Mouse (Mus musculus): Measurements from ENCODE around the gene 4930564D02Rik. TPM values are rescaled to one million over a fixed set of nuclear protein-coding genes. Genes with fewer than 3 reads are reported as not detected.

The 4930564D02Rik gene
- polyA plus RNA-seq, 1 experiment from 2014 or later = not detected

GRCm38 (mm10) chr3:105061991-105062390 is 4.7 kb upstream of the 4930564D02Rik start:
- H3K4me1 ChIP-seq (ENCODE audit: control insufficient read depth, insufficient read depth, low read length) = no peaks in the 10 kb centered on the region
- no peak overlapping the region for H3K4me2 ChIP-seq (ENCODE audit: low read depth)
- no peaks in the 10 kb centered on the region for H3K9me3 ChIP-seq (ENCODE audit: control insufficient read depth, low read length)
- no peak overlapping the region for H3K4me3 ChIP-seq (ENCODE audit: low read depth, low read length)
- 75% methylated on average over 1 of the region's 1 CpGs for WGBS
- no peak overlapping the region for H3K27ac ChIP-seq (ENCODE audit: low read depth, low read length)
- no peaks in the 10 kb centered on the region for H3K27me3 ChIP-seq (ENCODE audit: control insufficient read depth, insufficient read depth, low read length)
- H3K9ac ChIP-seq (ENCODE audit: low read length) = no peak overlapping the region
- DNase-seq (ENCODE audit: low spot score) (no peak), ATAC-seq (ENCODE audit: insufficient read depth, low FRiP score, low TSS enrichment) (no peak)
- H3K36me3 ChIP-seq (ENCODE audit: control insufficient read depth, insufficient read depth, low read length) = no peaks in the 10 kb centered on the region

DNA sequence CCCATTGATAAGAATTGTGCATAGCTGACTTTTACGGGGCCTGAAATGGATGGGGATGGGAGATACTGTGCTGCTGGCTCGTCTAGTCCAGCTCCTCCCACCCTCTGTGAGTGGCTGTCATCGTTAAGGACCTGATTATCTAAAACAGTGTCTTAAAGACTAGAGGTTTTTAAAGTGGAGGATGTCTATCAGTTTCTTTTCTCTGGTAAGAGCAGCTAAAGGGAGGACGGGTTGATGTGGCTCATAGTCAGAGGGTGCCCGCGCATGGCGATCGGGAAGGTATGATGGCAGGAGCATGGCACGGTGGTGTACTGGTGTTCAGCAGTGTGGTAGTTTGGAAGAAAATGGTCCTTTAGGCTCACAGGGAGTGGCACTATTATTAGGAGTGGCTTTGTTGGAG is 4.0 kb upstream of the 4930564D02Rik start:
- Histone ChIP-seq H3K4me1 (ENCODE audit: control insufficient read depth, insufficient read depth, low read length) (no peaks in the 10 kb centered on the region), H3K9me3 (ENCODE audit: control insufficient read depth, low read length) (no peaks in the 10 kb centered on the region), H3K4me2 (ENCODE audit: low read depth) (no peak overlapping the region), H3K27me3 (ENCODE audit: control insufficient read depth, insufficient read depth, low read length) (no peaks in the 10 kb centered on the region), H3K4me3 (ENCODE audit: low read depth, low read length) (no peak overlapping the region), H3K9ac (ENCODE audit: low read length) (no peak overlapping the region), H3K27ac (ENCODE audit: low read depth, low read length) (no peak overlapping the region), H3K36me3 (ENCODE audit: control insufficient read depth, insufficient read depth, low read length) (no peaks in the 10 kb centered on the region)
- ATAC-seq (ENCODE audit: insufficient read depth, low FRiP score, low TSS enrichment) (no peak), DNase-seq (ENCODE audit: low spot score) (no peak)
- WGBS = 81% methylated on average over 9 of the region's 9 CpGs

DNA sequence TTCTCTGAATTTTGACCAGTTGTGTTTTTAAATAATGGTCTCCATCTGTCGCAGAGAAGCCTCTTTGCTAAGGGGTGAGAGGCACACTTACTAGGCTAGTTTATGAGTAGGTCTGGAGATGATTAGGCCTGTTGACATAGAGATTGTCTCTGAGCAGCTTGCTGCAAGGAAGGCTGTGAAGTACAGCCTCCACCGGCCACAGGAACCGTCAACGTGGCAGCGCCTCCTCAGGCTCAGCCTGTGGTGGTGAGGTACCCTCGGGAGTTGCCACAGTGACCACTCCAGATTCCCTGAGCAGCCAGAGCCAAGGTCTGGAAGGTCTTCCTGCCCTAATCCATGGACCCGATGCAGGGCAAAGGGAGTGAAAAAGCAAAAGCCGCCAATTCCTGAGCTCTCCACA is 3.9 kb downstream of the 4930564D02Rik start:
- no peak for ATAC-seq (ENCODE audit: insufficient read depth, low FRiP score, low TSS enrichment)
- Histone ChIP-seq H3K9ac (ENCODE audit: low read length) (no peak overlapping the region), H3K4me1 (ENCODE audit: control insufficient read depth, insufficient read depth, low read length) (no peaks in the 10 kb centered on the region), H3K4me3 (ENCODE audit: low read depth, low read length) (no peak overlapping the region), H3K27ac (ENCODE audit: low read depth, low read length) (no peak overlapping the region), H3K9me3 (ENCODE audit: control insufficient read depth, low read length) (no peaks in the 10 kb centered on the region), H3K27me3 (ENCODE audit: control insufficient read depth, insufficient read depth, low read length) (no peaks in the 10 kb centered on the region), H3K4me2 (ENCODE audit: low read depth) (no peak overlapping the region), H3K36me3 (ENCODE audit: control insufficient read depth, insufficient read depth, low read length) (no peaks in the 10 kb centered on the region)
- 60% methylated on average over 8 of the region's 8 CpGs for WGBS
- no peak for DNase-seq (ENCODE audit: low spot score)

GRCm38 (mm10) chr3:105071251-105071650 is 4.6 kb downstream of the 4930564D02Rik start:
- ATAC-seq (ENCODE audit: insufficient read depth, low FRiP score, low TSS enrichment) (no peak), DNase-seq (ENCODE audit: low spot score) (no peak)
- WGBS = 87% methylated on average over 5 of the region's 5 CpGs

DNA sequence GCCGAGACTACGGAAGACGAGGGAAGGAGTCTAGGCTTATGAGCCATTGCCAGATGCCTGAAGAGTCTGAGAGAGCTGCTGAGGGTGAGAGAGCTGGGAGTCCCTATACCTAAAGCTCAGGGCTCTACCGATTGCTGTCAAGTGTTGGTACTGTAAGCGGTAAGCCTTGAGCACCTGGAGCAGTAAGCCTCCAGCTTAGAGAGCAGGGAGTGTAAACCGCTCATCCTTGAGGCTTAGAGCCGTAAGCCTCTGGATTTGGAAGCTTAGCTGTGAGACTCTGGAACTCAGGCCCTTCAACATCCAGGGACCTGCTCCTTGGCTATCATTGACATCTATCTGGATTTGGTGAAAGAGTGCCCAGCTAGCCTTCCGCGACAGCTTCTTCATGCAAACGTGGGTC is 5.9 kb downstream of the 4930564D02Rik start:
- Histone ChIP-seq H3K4me3 (ENCODE audit: low read depth, low read length) (no peak overlapping the region), H3K4me1 (ENCODE audit: control insufficient read depth, insufficient read depth, low read length) (no peaks in the 10 kb centered on the region), H3K27me3 (ENCODE audit: control insufficient read depth, insufficient read depth, low read length) (no peaks in the 10 kb centered on the region), H3K4me2 (ENCODE audit: low read depth) (no peak overlapping the region), H3K9ac (ENCODE audit: low read length) (no peak overlapping the region), H3K27ac (ENCODE audit: low read depth, low read length) (no peak overlapping the region), H3K36me3 (ENCODE audit: control insufficient read depth, insufficient read depth, low read length) (no peaks in the 10 kb centered on the region), H3K9me3 (ENCODE audit: control insufficient read depth, low read length) (no peaks in the 10 kb centered on the region)
- no peak for DNase-seq (ENCODE audit: low spot score)
- 92% methylated on average over 10 of the region's 10 CpGs for WGBS
- ATAC-seq (ENCODE audit: insufficient read depth, low FRiP score, low TSS enrichment) = no peak

More at GRCm38 (mm10) chr3:105071251-105071650, 4.6 kb downstream of the 4930564D02Rik start:
- H3K27ac ChIP-seq (ENCODE audit: low read depth, low read length) = no peak overlapping the region
- no peaks in the 10 kb centered on the region for H3K36me3 ChIP-seq (ENCODE audit: control insufficient read depth, insufficient read depth, low read length)
- no peaks in the 10 kb centered on the region for H3K9me3 ChIP-seq (ENCODE audit: control insufficient read depth, low read length)
- no peak overlapping the region for H3K4me3 ChIP-seq (ENCODE audit: low read depth, low read length)
- no peaks in the 10 kb centered on the region for H3K27me3 ChIP-seq (ENCODE audit: control insufficient read depth, insufficient read depth, low read length)
- no peak overlapping the region for H3K4me2 ChIP-seq (ENCODE audit: low read depth)
- H3K9ac ChIP-seq (ENCODE audit: low read length) = no peak overlapping the region
- H3K4me1 ChIP-seq (ENCODE audit: control insufficient read depth, insufficient read depth, low read length) = no peaks in the 10 kb centered on the region

GRCm38 (mm10) chr3:105075796-105076195 is 9.2 kb downstream of the 4930564D02Rik start:
- Histone ChIP-seq H3K27me3 (ENCODE audit: control insufficient read depth, insufficient read depth, low read length) (no peaks in the 10 kb centered on the region), H3K9me3 (ENCODE audit: control insufficient read depth, low read length) (no peaks in the 10 kb centered on the region), H3K9ac (ENCODE audit: low read length) (no peak overlapping the region), H3K4me1 (ENCODE audit: control insufficient read depth, insufficient read depth, low read length) (no peaks in the 10 kb centered on the region), H3K4me2 (ENCODE audit: low read depth) (no peak overlapping the region), H3K4me3 (ENCODE audit: low read depth, low read length) (no peak overlapping the region), H3K27ac (ENCODE audit: low read depth, low read length) (no peak overlapping the region), H3K36me3 (ENCODE audit: control insufficient read depth, insufficient read depth, low read length) (no peaks in the 10 kb centered on the region)
- 87% methylated on average over 5 of the region's 5 CpGs for WGBS
- ATAC-seq (ENCODE audit: insufficient read depth, low FRiP score, low TSS enrichment) (no peak), DNase-seq (ENCODE audit: low spot score) (no peak)

GRCm38 (mm10) chr3:105078231-105078826 is 11.7 kb downstream of the 4930564D02Rik start:
- Histone ChIP-seq H3K4me2 (ENCODE audit: low read depth) (no peak overlapping the region), H3K4me3 (ENCODE audit: low read depth, low read length) (no peak overlapping the region), H3K9ac (ENCODE audit: low read length) (0 out of 2 replicates have a peak overlapping the region, but pooled peaks have one; percentile 1), H3K36me3 (ENCODE audit: control insufficient read depth, insufficient read depth, low read length) (no peaks in the 10 kb centered on the region), H3K4me1 (ENCODE audit: control insufficient read depth, insufficient read depth, low read length) (no peaks in the 10 kb centered on the region), H3K27ac (ENCODE audit: low read depth, low read length) (no peak overlapping the region), H3K27me3 (ENCODE audit: control insufficient read depth, insufficient read depth, low read length) (no peaks in the 10 kb centered on the region), H3K9me3 (ENCODE audit: control insufficient read depth, low read length) (no peaks in the 10 kb centered on the region)
- WGBS = 27% methylated on average over 7 of the region's 7 CpGs
- ATAC-seq (ENCODE audit: insufficient read depth, low FRiP score, low TSS enrichment) = peak; percentile 83
- DNase-seq (ENCODE audit: low spot score) = peak; percentile 78

GRCm38 (mm10) chr3:105087344-105087743 is 20.7 kb downstream of the 4930564D02Rik start:
- DNase-seq (ENCODE audit: low spot score) (no peak), ATAC-seq (ENCODE audit: insufficient read depth, low FRiP score, low TSS enrichment) (no peak)
- Histone ChIP-seq H3K4me1 (ENCODE audit: control insufficient read depth, insufficient read depth, low read length) (no peaks in the 10 kb centered on the region), H3K36me3 (ENCODE audit: control insufficient read depth, insufficient read depth, low read length) (no peaks in the 10 kb centered on the region), H3K27ac (ENCODE audit: low read depth, low read length) (no peak overlapping the region), H3K4me3 (ENCODE audit: low read depth, low read length) (no peak overlapping the region), H3K9ac (ENCODE audit: low read length) (no peak overlapping the region), H3K9me3 (ENCODE audit: control insufficient read depth, low read length) (no peaks in the 10 kb centered on the region), H3K4me2 (ENCODE audit: low read depth) (no peak overlapping the region), H3K27me3 (ENCODE audit: control insufficient read depth, insufficient read depth, low read length) (no peaks in the 10 kb centered on the region)
- WGBS = 61% methylated on average over 3 of the region's 3 CpGs

DNA sequence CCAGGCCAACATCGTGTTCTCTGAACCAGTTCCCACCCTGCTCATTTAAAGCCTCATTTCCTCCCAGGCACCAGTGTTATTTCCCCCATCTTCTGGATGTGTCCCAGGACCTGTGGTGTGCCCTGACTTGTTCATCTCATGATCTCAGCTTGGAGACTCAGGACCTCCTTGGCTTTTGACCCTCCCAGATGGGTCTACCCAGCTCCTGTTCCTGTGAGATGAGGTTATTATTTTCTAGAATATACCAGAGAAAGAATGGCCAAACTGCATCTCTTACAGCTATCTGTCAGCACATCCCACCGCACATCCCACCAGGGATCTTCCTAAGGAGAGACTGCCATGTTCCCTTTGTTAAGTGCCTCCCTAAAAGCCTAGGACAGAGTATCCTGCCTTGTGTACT is 22.0 kb downstream of the 4930564D02Rik start:
- H3K36me3 ChIP-seq (ENCODE audit: control insufficient read depth, insufficient read depth, low read length) = no peaks in the 10 kb centered on the region
- ATAC-seq (ENCODE audit: insufficient read depth, low FRiP score, low TSS enrichment) (no peak), DNase-seq (ENCODE audit: low spot score) (no peak)
- no peak overlapping the region for H3K4me2 ChIP-seq (ENCODE audit: low read depth)
- no peak overlapping the region for H3K9ac ChIP-seq (ENCODE audit: low read length)
- H3K27ac ChIP-seq (ENCODE audit: low read depth, low read length) = no peak overlapping the region
- H3K4me3 ChIP-seq (ENCODE audit: low read depth, low read length) = no peak overlapping the region
- no peaks in the 10 kb centered on the region for H3K4me1 ChIP-seq (ENCODE audit: control insufficient read depth, insufficient read depth, low read length)
- H3K9me3 ChIP-seq (ENCODE audit: control insufficient read depth, low read length) = no peaks in the 10 kb centered on the region
- no peaks in the 10 kb centered on the region for H3K27me3 ChIP-seq (ENCODE audit: control insufficient read depth, insufficient read depth, low read length)
- WGBS = 75% methylated on average over 2 of the region's 2 CpGs

Data from neural tube, embryonic 11.5 days (tissue).